Mouse (Mus musculus): Measurements from ENCODE around the gene Bpifa6.
"Not testable (repeated sequence)": the region's sequence is repeated elsewhere in the genome, so short reads cannot be mapped to it uniquely, and the experiment has no call there.

The Bpifa6 gene

DNA sequence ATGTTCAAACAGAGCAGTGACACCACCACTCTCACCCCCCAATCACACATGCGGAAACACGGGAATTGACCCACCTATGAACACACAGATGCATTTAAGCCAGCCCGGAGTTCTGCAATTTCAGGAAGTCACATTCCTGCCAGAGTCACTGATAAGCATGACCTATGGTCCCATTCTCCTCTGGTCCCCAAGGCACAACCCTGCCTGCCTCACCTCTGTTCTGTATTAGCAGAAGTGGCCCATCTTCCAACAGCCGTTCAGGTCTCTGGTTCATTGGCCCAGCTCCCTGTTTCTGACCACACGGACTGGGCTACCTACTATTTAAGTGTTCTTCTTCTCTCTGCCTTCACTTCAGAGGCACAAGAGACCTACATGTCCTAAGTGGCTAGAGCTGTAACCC is at the start of gene Bpifa6:
TSS of gene Bpifa6 (plus strand) at position 364 of the 400 bp plus-strand sequence.
- DNase-seq (ENCODE audit: low spot score), result no peak

- DNase-seq (ENCODE audit: low spot score), result peak; percentile 36
Observed at GRCm38 (mm10) chr2:153929871-153930413, 44.8 kb upstream of the Bpifa6 start.

GRCm38 (mm10) chr2:153931125-153931524 is 43.6 kb upstream of the Bpifa6 start:
- no peak for DNase-seq (ENCODE audit: low spot score)

- no peak for DNase-seq (ENCODE audit: low spot score)
Observed at GRCm38 (mm10) chr2:153933311-153933710, 41.4 kb upstream of the Bpifa6 start.

GRCm38 (mm10) chr2:153935348-153935747 is 39.4 kb upstream of the Bpifa6 start:
- DNase-seq (ENCODE audit: low spot score), result no peak

DNA sequence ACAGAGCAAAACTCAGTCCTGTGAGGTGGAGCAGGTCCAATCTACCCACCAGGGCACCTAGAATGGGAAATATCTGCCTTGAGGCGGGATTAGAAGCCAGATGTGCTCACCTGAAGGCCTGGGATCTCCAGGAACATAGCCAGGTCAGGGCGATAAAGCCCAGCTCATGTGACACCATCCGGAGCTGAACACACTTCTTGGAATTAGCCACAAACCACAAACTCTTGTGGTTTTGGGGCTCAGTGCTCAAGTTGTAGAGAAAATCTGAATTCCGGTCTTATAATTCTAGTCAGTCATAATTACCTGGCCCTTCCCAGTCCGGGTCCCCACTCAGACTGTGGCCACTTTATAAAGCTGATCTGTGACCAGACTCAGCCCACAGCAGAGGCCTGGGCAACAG is 36.9 kb upstream of the Bpifa6 start, which contains the start of gene Bpifb4:
TSS of gene Bpifb4 (plus strand) at position 370 of the 400 bp plus-strand sequence.
- DNase-seq (ENCODE audit: low spot score), result no peak

DNA sequence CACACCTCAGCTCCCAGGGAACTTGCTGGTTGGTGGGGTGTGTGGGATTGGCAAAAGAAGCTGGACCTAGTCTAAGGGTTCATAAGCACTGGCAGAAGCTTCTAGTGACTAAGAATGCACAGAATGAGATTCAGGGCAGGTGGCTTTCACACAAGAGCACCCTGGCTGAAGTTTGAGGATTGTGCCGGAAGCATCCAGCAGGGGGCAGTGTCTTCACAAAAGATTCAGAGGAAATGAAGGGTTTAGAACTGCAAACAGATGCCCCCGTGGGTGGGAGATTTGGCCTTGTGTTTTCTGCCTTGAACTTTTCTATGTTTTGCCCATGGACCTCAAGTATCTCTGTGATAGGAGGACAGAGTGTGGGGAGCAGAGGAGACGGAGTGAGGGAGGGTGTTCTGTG is 31.2 kb upstream of the Bpifa6 start:
- DNase-seq (ENCODE audit: low spot score), result peak; percentile 49

DNA sequence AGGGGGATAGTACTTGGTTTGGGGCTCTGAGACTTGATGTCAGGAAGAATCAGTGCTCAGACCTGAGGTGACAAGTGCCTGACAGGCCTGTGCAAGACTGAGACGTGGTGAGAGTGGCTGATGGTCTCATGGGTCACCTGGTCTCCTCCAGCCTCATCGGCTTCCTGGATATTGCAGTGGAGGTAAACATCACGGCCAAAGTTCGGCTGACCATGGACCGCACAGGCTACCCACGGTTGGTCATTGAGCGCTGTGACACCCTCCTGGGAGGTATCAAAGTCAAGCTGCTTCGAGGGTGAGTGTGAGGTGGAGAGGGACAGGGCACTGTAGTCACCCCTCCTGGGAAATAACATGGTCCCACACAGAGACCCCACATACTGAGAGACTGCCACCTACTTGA is 30.2 kb upstream of the Bpifa6 start:
- DNase-seq (ENCODE audit: low spot score), result no peak

- DNase-seq (ENCODE audit: low spot score), result no peak
Observed at GRCm38 (mm10) chr2:153952897-153953296, 21.8 kb upstream of the Bpifa6 start.

- DNase-seq (ENCODE audit: low spot score), result no peak
Observed at GRCm38 (mm10) chr2:153953836-153954235, 20.9 kb upstream of the Bpifa6 start.

- no peak for DNase-seq (ENCODE audit: low spot score)
Observed at GRCm38 (mm10) chr2:153962821-153963331, 11.9 kb upstream of the Bpifa6 start.

DNA sequence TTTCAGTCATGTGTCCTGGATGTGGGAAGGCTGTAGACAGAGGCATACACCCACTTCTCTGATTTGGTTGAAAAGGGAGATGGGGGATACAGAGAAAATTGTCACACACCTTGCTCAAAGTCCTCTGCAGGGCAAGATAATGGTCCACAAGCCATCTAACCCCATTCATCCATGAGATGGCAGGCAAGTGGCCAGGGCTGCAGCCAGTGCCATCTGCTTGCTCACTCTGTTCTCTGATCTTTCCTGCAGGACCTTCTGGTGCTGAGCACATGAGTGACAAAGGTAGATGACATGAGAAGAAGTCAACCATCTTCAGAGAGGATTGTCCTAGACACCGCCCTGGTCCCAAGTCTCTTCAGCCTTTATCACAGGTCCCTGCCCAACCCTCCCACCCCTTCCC is 11.4 kb upstream of the Bpifa6 start:
- no peak for DNase-seq (ENCODE audit: low spot score)

- DNase-seq (ENCODE audit: low spot score), result peak; percentile 21
Observed at GRCm38 (mm10) chr2:153970221-153970620, 4.5 kb upstream of the Bpifa6 start.

- DNase-seq (ENCODE audit: low spot score), result peak; percentile 50
Observed at GRCm38 (mm10) chr2:153995770-153996169, 21.0 kb downstream of the Bpifa6 start.

GRCm38 (mm10) chr2:154000501-154000900 is 25.8 kb downstream of the Bpifa6 start:
- no peak for DNase-seq (ENCODE audit: low spot score)

- no peak for DNase-seq (ENCODE audit: low spot score)
Observed at GRCm38 (mm10) chr2:154001056-154001455, 26.3 kb downstream of the Bpifa6 start.

DNA sequence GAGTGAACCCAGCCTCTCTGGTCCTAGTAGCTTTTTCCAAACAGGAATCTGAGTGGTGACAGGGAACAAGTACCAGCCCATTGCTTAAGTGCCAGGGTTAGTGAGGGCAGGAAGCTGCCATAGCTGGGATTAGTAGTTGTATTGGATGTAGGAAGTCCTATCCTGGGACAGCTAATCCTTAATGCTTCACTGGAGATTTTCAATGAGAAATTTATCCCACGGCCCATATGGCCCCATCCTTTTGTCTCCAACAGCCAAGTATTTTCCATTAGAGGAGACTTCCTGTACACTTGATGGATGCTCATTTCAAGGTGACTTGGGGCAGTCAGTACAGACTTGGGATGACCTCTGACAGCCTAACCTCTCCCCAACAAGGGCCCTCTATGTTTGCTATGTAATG is 29.7 kb downstream of the Bpifa6 start:
- no peak for DNase-seq (ENCODE audit: low spot score)

DNA sequence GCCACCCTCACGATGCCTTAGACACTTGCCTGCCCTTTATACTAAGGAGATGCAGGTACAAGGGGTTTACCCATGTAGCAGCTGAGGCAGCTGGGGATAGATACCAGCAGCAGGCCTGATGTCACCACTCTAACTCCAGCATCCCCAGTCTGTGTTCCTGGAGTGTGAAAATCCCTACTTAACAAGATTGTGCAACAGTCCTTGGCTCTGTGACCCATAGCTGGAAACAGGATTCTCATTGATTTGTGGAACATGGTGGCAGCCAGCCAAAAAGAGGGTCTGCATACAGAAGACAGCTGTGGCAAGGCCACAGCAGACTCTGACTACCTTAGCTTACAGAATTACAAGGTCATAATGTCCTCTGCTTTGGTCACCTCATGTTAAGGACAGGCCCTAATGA is 30.3 kb downstream of the Bpifa6 start:
- no peak for DNase-seq (ENCODE audit: low spot score)

DNA sequence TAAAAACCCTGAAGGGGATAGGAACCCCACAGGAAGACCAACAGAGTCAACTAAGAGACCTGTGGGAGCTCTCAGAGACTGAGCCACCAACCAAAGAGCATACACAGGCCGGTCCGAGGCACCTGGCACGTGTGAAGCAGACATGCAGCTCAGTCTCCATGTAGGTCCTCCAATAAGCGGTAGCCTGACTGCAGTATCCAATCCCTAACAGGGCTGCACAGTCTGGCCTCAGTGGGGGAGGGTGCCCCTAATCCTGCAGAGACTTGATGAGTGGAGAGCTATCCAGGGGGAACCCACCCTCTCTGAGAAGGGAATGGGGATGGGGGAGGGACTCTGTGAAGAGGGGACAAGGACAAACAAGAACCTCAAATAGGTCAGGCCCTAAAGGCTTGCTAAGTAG is 31.0 kb downstream of the Bpifa6 start:
- DNase-seq (ENCODE audit: low spot score), result no peak

DNA sequence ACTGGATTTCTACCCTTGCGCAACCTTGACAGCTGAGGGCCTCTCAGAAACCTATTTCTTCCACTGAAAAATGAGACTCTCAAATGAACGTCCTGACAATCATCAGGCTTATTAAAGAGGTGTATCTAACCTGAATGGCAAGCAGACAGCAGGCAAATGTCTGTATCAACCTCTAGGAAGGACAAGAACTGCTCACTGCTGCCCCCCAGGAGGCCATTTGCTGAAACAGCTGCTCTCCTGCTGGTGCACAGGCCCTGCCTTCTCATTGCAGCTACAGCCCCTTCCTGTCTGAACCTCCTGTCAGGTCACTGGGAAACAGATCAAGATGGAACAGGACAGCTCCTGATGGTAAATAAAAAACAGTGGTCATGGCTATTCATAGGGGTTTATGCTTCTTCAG is 31.6 kb downstream of the Bpifa6 start:
- DNase-seq (ENCODE audit: low spot score), result no peak

DNA sequence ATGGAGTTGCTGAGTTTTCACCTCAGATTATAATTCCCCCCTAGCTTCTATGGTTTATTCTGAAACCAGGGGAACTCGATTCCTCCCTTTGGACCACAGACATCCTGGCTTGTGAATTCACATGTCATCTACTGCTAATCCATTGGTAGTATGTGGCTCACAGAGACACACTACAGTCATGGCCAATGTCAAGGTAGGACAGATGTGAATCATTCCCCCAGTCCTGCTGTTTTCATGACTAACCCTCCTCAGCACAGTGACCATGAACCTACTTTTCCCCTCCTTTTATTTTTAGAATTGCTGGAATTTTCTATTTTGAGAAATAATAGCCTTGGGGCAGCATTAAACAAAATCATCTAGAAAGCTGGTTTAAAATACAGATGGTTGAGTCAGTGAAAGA is 32.6 kb downstream of the Bpifa6 start:
- no peak for DNase-seq (ENCODE audit: low spot score)

GRCm38 (mm10) chr2:154007965-154008364 is 33.2 kb downstream of the Bpifa6 start, which contains the start of gene Bpifa2:
Gene Bpifa2 (plus strand): TSS chr2:154008265.
- no peak for DNase-seq (ENCODE audit: low spot score)

GRCm38 (mm10) chr2:154017990-154018389 is 43.2 kb downstream of the Bpifa6 start:
- DNase-seq (ENCODE audit: low spot score), result no peak

DNA sequence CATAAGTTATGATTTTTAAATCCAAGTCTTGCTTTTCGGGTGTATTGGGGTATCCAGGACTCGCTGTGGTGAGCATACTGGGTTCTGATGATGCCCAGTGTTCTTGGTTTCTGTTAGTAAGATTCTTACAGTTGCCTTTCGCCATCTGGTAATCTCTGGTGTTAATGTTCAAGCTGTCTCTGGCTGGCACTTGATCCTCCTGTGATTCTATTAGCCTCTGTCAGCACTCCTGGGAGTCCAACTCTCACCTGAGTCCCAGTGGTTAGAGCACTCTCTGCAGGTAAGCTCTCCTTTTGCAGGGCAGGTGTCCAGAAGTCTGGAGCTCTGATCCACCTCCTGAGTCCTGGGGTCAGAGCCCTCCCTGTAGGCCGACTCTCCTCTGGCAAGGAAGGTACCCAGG is 49.9 kb downstream of the Bpifa6 start:
- DNase-seq (ENCODE audit: low spot score), result not testable (repeated sequence)

All from testis, postnatal 14 days (tissue).